Mouse (Mus musculus) 3134 (cell line): ENCODE results near the gene Olfr435.
"Not testable (repeated sequence)": the region's sequence is repeated elsewhere in the genome, so short reads cannot be mapped to it uniquely, and the experiment has no call there.

Source experiments
- DNase-seq: peaks from one replicate; pipeline ENCODE4 v3.0.0-alpha.2; 2011; ENCODE audit warnings: low spot score; ENCODE audit not compliant: insufficient read length; ENCODE audit errors: extremely low read depth

Olfr435 gene

GRCm38 (mm10) chr6:43196781-43197180 is at the start of gene Olfr435:
Gene Olfr435, plus strand, starts transcription at chr6:43197146.
- DNase-seq = no peak

GRCm38 (mm10) chr6:43159502-43159901 is 37.4 kb upstream of the Olfr435 start:
- DNase-seq = no peak

- DNase-seq = no peak
Measured at GRCm38 (mm10) chr6:43162982-43163381, 34.0 kb upstream of the Olfr435 start, which contains the start of gene Olfr437. Gene Olfr437, plus strand, starts transcription at chr6:43163282.

- no peak for DNase-seq
Measured at GRCm38 (mm10) chr6:43167246-43167645, 29.7 kb upstream of the Olfr435 start.

GRCm38 (mm10) chr6:43171840-43172239 is 25.1 kb upstream of the Olfr435 start, which contains the start of gene Olfr13:
Gene Olfr13, plus strand, starts transcription at chr6:43172140.
- no peak for DNase-seq

- DNase-seq = no peak
Measured at GRCm38 (mm10) chr6:43178129-43178528, 18.8 kb upstream of the Olfr435 start.

GRCm38 (mm10) chr6:43178584-43179501 is 18.1 kb upstream of the Olfr435 start:
- no peak for DNase-seq

- DNase-seq = no peak
Measured at GRCm38 (mm10) chr6:43190986-43191385, 6.0 kb upstream of the Olfr435 start.

- DNase-seq = no peak
Measured at GRCm38 (mm10) chr6:43198094-43198493, 1.1 kb downstream of the Olfr435 start.

- no peak for DNase-seq
Measured at GRCm38 (mm10) chr6:43202786-43203185, 5.8 kb downstream of the Olfr435 start.

GRCm38 (mm10) chr6:43205355-43205754 is 8.4 kb downstream of the Olfr435 start:
- DNase-seq = no peak

GRCm38 (mm10) chr6:43212873-43213272 is 15.9 kb downstream of the Olfr435 start, which contains the start of gene Olfr434:
Gene Olfr434, plus strand, starts transcription at chr6:43213021.
- not testable (repeated sequence) for DNase-seq

GRCm38 (mm10) chr6:43231255-43231654 is 34.3 kb downstream of the Olfr435 start, which contains the start of gene Olfr47:
Gene Olfr47, plus strand, starts transcription at chr6:43231529.
- DNase-seq = not testable (repeated sequence)

GRCm38 (mm10) chr6:43242061-43242460 is 45.1 kb downstream of the Olfr435 start:
- no peak for DNase-seq

- DNase-seq = peak; percentile 27
Measured at GRCm38 (mm10) chr6:43247396-43247795, 50.5 kb downstream of the Olfr435 start.

GRCm38 (mm10) chr6:43252994-43253393 is 56.0 kb downstream of the Olfr435 start:
- DNase-seq = no peak
